Mouse (Mus musculus) heart, embryonic 14.5 days (tissue): Measurements from ENCODE around the gene Pcmtd2. TPM values are rescaled to one million over a fixed set of nuclear protein-coding genes. Genes with fewer than 3 reads are reported as not detected.

Source experiments
- ATAC-seq: fragments of 200-750 bp; cut with Nextera tagmentation; 2 replicates; pipeline ENCODE4 v1.8.0; 2017; ENCODE audit warnings: low read depth, moderate TSS enrichment; ENCODE audit not compliant: insufficient number of reproducible peaks, insufficient read depth, low FRiP score
- H3K27ac ChIP-seq, 2 experiments: fragments of 200-500 bp in 1 of 2; fragments of 300-500 bp in 1 of 2; sonication (generic) in 1 of 2; replicated peaks in 1 of 2; 2 replicates each; pipeline ENCODE4 v1.5.1; 2012 to 2014; ENCODE audit warnings: low read depth in 2 of 2, low read length in 2 of 2, control low read depth in 1 of 2, mild to moderate bottlenecking in 1 of 2, mixed read lengths in 1 of 2; ENCODE audit not compliant: control insufficient read depth in 1 of 2, insufficient read depth in 1 of 2
- H3K27me3 ChIP-seq: fragments of 300-500 bp; sonication (generic); 2 replicates; pipeline ENCODE4 v1.6.1; 2014; ENCODE audit warnings: mild to moderate bottlenecking, low read length, control low read depth; ENCODE audit not compliant: control insufficient read depth, insufficient read depth
- H3K36me3 ChIP-seq: fragments of 300-500 bp; sonication (generic); 2 replicates; pipeline ENCODE4 v1.6.1; 2014; ENCODE audit warnings: mild to moderate bottlenecking, control low read depth, low read length, mixed read lengths; ENCODE audit not compliant: control insufficient read depth, insufficient read depth
- H3K4me1 ChIP-seq, 2 experiments: fragments of 200-500 bp in 1 of 2; fragments of 300-500 bp in 1 of 2; sonication (generic) in 1 of 2; 2 replicates each; pipeline ENCODE4 v1.6.1; 2012 to 2014; ENCODE audit warnings: low read length in 2 of 2, control low read depth in 1 of 2, mixed read lengths in 1 of 2; ENCODE audit not compliant: control insufficient read depth in 2 of 2, insufficient read depth in 2 of 2
- H3K4me2 ChIP-seq: fragments of 300-500 bp; sonication (generic); 2 replicates; pipeline ENCODE4 v1.6.1; 2014; ENCODE audit warnings: mild to moderate bottlenecking, low read length
- H3K4me3 ChIP-seq, 2 experiments: fragments of 200-500 bp in 1 of 2; fragments of 300-500 bp in 1 of 2; sonication (generic) in 1 of 2; 2 replicates each; pipeline ENCODE4 v1.5.1; 2012 to 2014; ENCODE audit warnings: low read length in 2 of 2, mild to moderate bottlenecking in 2 of 2, control low read depth in 1 of 2, low read depth in 1 of 2, moderate library complexity in 1 of 2; ENCODE audit not compliant: control insufficient read depth in 1 of 2, insufficient read depth in 1 of 2
- H3K9ac ChIP-seq: fragments of 300-500 bp; sonication (generic); 2 replicates; pipeline ENCODE4 v1.6.1; 2014; ENCODE audit warnings: mild to moderate bottlenecking, low read length
- H3K9me3 ChIP-seq: fragments of 300-500 bp; sonication (generic); 2 replicates; pipeline ENCODE4 v1.6.1; 2016; ENCODE audit warnings: low read length, control low read depth; ENCODE audit not compliant: control insufficient read depth
- WGBS: fragments of 180-500 bp; shearing (Covaris S2); extraction: QIAGEN DNeasy Blood & Tissue Kit; methylation state at CpG from one replicate; pipeline ENCODE4 v1.1.7; 2014; 5-methylcytosine and 5-hydroxymethylcytosine counted together
- polyA plus RNA-seq: library from polyadenylated mRNA; unstranded; fragments of >200 nt; fragmentation: Nextera tagmentation; extraction: Ambion mirVana; gene quantifications from 2 replicates; pipeline ENCODE4 v1.2.1, GENCODE M21; 2014

The Pcmtd2 gene
- polyA plus RNA-seq, 1 experiment from 2014 or later, result 29.2 TPM

DNA sequence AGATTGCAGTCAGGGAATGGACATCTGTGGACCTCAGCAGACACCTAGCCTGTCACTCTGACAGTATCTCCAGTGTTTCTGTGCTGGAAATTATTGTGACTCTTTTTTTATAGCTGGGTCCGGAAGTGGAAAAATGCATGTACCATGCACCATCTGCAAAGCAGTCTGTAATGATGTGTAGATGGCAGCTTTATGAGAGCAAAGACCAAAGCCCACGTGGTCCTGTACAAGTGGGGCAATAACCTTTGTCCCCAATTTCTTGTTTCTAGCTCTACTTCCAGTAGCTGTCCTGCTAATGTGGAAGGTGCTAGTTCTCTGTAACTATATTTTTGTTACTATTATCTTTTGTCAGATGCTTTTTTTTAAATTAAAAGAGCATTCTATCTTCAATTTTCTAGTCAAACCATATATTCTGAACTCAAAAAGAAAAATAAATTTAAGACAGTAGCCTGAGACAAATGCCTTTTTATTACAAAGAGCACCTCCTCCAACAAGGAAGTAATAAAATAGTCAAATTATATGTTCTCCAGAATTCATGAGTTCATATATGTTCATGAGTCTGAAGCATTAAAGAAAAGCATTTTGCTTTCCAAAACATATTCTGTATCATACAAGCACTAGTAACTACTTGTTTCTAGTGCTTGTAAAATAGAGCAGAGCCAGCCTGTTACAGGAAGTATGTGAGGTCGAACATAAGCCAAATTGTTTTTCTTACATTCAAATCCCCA lies 45.5 kb downstream of the Pcmtd2 start:
- H3K4me3 ChIP-seq, result no peak overlapping the region
- H3K9ac ChIP-seq, result no peak overlapping the region
- no peak overlapping the region for H3K4me2 ChIP-seq
- ATAC-seq, result no peak
- H3K36me3 ChIP-seq, result no peaks in the 10 kb centered on the region
- H3K9me3 ChIP-seq, result no peaks in the 10 kb centered on the region
- H3K27me3 ChIP-seq, result no peaks in the 10 kb centered on the region
- H3K27ac ChIP-seq, result no peak overlapping the region
- H3K4me1 ChIP-seq, result no peaks in the 10 kb centered on the region
- 82% methylated on average over 3 of the region's 3 CpGs for WGBS

Other genes starting within 250 kb of the Pcmtd2 start
- gene Prpf6, start 246.0 kb upstream of the Pcmtd2 start, polyA plus RNA-seq, result 41.1 and 43.0 TPM in 2 replicates
- 29.3 and 32.0 TPM in 2 replicates for gene Zfp512b, start 245.1 kb upstream of the Pcmtd2 start, polyA plus RNA-seq
- 13.3 and 14.0 TPM in 2 replicates for gene Samd10, start 238.6 kb upstream of the Pcmtd2 start, polyA plus RNA-seq
- gene Gm29797, start 180.8 kb upstream of the Pcmtd2 start, polyA plus RNA-seq, result not detected in 2 replicates
- gene Sox18, start 166.2 kb upstream of the Pcmtd2 start, polyA plus RNA-seq, result 44.1 and 49.2 TPM in 2 replicates
- gene Tcea2, start 157.5 kb upstream of the Pcmtd2 start, polyA plus RNA-seq, result 20.5 and 21.8 TPM in 2 replicates
- gene Rgs19, start 143.9 kb upstream of the Pcmtd2 start, polyA plus RNA-seq, result 42.8 and 44.2 TPM in 2 replicates
- gene Lkaaear1, start 139.4 kb upstream of the Pcmtd2 start, polyA plus RNA-seq, result not detected in 2 replicates
- 3.1 and 4.1 TPM in 2 replicates for gene Oprl1, start 122.8 kb upstream of the Pcmtd2 start, polyA plus RNA-seq
- gene Myt1, start 74.5 kb upstream of the Pcmtd2 start, polyA plus RNA-seq, result 0.74 TPM in 1 of 2 replicates, not detected in the other
- 44.9 and 47.7 TPM in 2 replicates for gene Polr3k, start 26.5 kb downstream of the Pcmtd2 start, polyA plus RNA-seq
- gene Gm14496, start 153.3 kb downstream of the Pcmtd2 start, polyA plus RNA-seq, result not detected in 2 replicates